In the genomic region with DNA sequence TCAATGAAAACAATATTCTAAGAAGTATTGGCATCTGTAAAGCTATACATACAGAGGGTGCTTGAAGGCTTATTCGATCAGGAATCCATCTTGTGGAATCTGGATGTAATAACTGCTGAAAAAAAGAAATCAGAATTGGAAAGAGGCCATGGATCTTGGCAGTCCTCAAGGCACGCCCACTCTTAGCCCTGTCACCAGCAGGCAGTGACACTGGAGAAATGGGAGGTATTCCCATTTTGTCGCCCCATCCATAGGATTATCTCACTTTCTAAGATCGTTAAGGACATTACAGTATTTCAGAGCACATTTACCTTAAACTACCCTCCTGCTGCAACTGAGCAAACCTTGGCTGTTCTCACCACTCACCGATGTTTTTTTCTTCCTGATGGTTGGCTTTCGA, we compare ENCODE assay signal across 12 mouse cellular contexts.
DNase-seq lines count a peak whose midpoint lies in the region; TF ChIP-seq lines count a peak whose summit lies in the region.
"Had no signal": no experiment of that assay in that cellular context is flagged by ENCODE, and none has a peak within 500 bp of the region (broad histone marks: within the 10 kb centered on the region; RNA-seq: fewer than 3 reads in every experiment).

No protein-coding gene starts in this region.

- peak; percentile 1 to 41 for DNase-seq in layer of hippocampus, adult 18-20 months (ENCODE audit: low spot score in 2 of 2)
- DNase-seq in layer of hippocampus, adult 11-12 months (ENCODE audit: low spot score) = no peak
- peak; percentile 6 to 60 for DNase-seq in left cerebral cortex, postnatal 25 days (ENCODE audit: low spot score in 2 of 2)
- DNase-seq in left cerebral cortex, postnatal 36 days (ENCODE audit: low spot score in 2 of 2) = no peak
- peak; percentile 12 for DNase-seq in brain, embryonic 14.5 days (ENCODE audit: low read depth)
- no peak for DNase-seq in heart, adult 18-20 months
- DNase-seq: adrenal gland, adult 8-10 months; adrenal gland, postnatal 36 days; cerebellum, adult 11-12 months; cerebellum, adult 9-10 months; cerebellum, postnatal 25 days; gastrocnemius, postnatal 14 days had no signal

- TF ChIP-seq CTCF in brain, embryonic 14.5 days (IDR thresholded peaks at IDR 0.05; ENCODE audit: borderline replicate concordance, extremely low read depth, insufficient read depth, insufficient read length) = no peak

- intact Hi-C loops in left cerebral cortex, postnatal 25 days (cut with DNase I) = no loop called here
- intact Hi-C loops in left cerebral cortex, postnatal 36 days (cut with DNase I) = no loop called here

- TF ChIP-seq POLR2A in brain, embryonic 14.5 days (IDR thresholded peaks at IDR 0.05; ENCODE audit: borderline replicate concordance, extremely low read depth, insufficient read depth, insufficient read length, poor library complexity, severe bottlenecking) = no peak

Comparison
In these comparisons a context has a peak if more than half of its experiments do, and no peak if none do; other contexts are left out.
1. DNase-seq: peak in layer of hippocampus, adult 18-20 months (2 of 2), left cerebral cortex, postnatal 25 days (2 of 2) and brain, embryonic 14.5 days (single experiment); none in layer of hippocampus, adult 11-12 months (single experiment), left cerebral cortex, postnatal 36 days (0 of 2) and heart, adult 18-20 months (0 of 2).